Mouse (Mus musculus) liver, embryonic 13.5 days (tissue): Measurements from ENCODE around the gene Stox2. TPM values are rescaled to one million over a fixed set of nuclear protein-coding genes. Genes with fewer than 3 reads are reported as not detected.

ENCODE experiments used
- ATAC-seq: fragments of 200-750 bp; cut with Nextera tagmentation; 2 replicates; pipeline ENCODE4 v1.8.0; 2017; ENCODE audit warnings: low read depth, mild to moderate bottlenecking, moderate number of reproducible peaks, moderate library complexity
- DNase-seq: peaks from one replicate; pipeline ENCODE4 v3.0.0; 2022
- H3K27ac ChIP-seq: fragments of 300-500 bp; sonication (generic); 2 replicates; pipeline ENCODE4 v1.5.1; 2015; ENCODE audit warnings: moderate library complexity, mild to moderate bottlenecking, inconsistent platforms
- H3K27me3 ChIP-seq: fragments of 300-500 bp; sonication (generic); 2 replicates; pipeline ENCODE4 v1.6.1; 2015; ENCODE audit warnings: mild to moderate bottlenecking, inconsistent platforms
- H3K36me3 ChIP-seq: fragments of 300-500 bp; sonication (generic); 2 replicates; pipeline ENCODE4 v1.6.1; 2015; ENCODE audit warnings: mild to moderate bottlenecking, inconsistent platforms
- H3K4me1 ChIP-seq: fragments of 300-500 bp; sonication (generic); replicated peaks from 2 replicates; pipeline ENCODE4 v1.6.1; 2015; ENCODE audit warnings: inconsistent platforms
- H3K4me2 ChIP-seq: fragments of 300-500 bp; sonication (generic); 2 replicates; pipeline ENCODE4 v1.6.1; 2015; ENCODE audit warnings: inconsistent platforms, mild to moderate bottlenecking, moderate library complexity
- H3K4me3 ChIP-seq: fragments of 300-500 bp; sonication (generic); replicated peaks from 2 replicates; pipeline ENCODE4 v1.5.1; 2015; ENCODE audit warnings: mild to moderate bottlenecking, inconsistent platforms
- H3K9ac ChIP-seq: fragments of 300-500 bp; sonication (generic); 2 replicates; pipeline ENCODE4 v1.6.1; 2015; ENCODE audit warnings: mild to moderate bottlenecking, inconsistent platforms
- H3K9me3 ChIP-seq: fragments of 300-500 bp; sonication (generic); replicated peaks from 2 replicates; pipeline ENCODE4 v1.6.1; 2016; ENCODE audit warnings: inconsistent platforms
- WGBS: fragments of 180-500 bp; shearing (Covaris S2); methylation state at CpG from one replicate; pipeline ENCODE4 v1.1.7; 2015; ENCODE audit not compliant: insufficient replicate concordance; 5-methylcytosine and 5-hydroxymethylcytosine counted together
- polyA plus RNA-seq: library from polyadenylated mRNA; unstranded; fragments of >200 nt; fragmentation: Nextera tagmentation; extraction: Ambion mirVana; gene quantifications from 2 replicates; pipeline ENCODE4 v1.2.1, GENCODE M21; 2015

Gene Stox2
- polyA plus RNA-seq, 1 experiment from 2014 or later = 0.46 TPM

- Histone ChIP-seq H3K4me3 (no peak overlapping the region), H3K36me3 (no peaks in the 10 kb centered on the region), H3K27ac (no peak overlapping the region), H3K4me2 (no peak overlapping the region), H3K9me3 (no peaks in the 10 kb centered on the region), H3K27me3 (no peaks in the 10 kb centered on the region), H3K9ac (no peak overlapping the region), H3K4me1 (no peaks in the 10 kb centered on the region)
- 63% methylated on average over 5 of the region's 5 CpGs for WGBS
- DNase-seq (no peak), ATAC-seq (no peak)
These were observed 240.7 kb downstream of the Stox2 start for GRCm38 (mm10) chr8:47205472-47205871.

DNA sequence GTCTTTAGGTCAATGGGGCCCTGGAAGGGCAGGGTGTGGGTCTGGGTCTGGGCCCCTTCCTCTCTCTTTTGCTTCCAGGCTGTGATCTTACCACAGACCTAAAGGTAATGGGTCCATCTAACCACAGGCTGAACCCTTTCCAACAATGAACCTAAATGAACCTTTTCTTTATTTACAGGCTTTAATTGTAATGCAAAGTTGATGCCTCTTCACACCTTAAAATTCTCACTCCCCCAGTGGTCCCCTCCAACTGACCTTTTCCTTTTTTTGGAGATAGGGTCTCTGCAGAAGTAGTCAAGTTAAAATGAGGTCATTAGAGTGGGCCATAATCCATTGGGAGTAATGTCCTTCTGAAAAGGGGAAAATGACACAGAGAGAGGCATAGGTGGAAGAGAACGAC is 249.8 kb downstream of the Stox2 start:
- 63% methylated on average over 1 of the region's 1 CpGs for WGBS
- H3K4me1 ChIP-seq = no peaks in the 10 kb centered on the region
- H3K27me3 ChIP-seq = no peaks in the 10 kb centered on the region
- H3K9ac ChIP-seq = no peak overlapping the region
- DNase-seq (no peak), ATAC-seq (no peak)
- no peak overlapping the region for H3K4me2 ChIP-seq
- H3K4me3 ChIP-seq = no peak overlapping the region
- no peaks in the 10 kb centered on the region for H3K36me3 ChIP-seq
- H3K9me3 ChIP-seq = no peaks in the 10 kb centered on the region
- H3K27ac ChIP-seq = no peak overlapping the region

DNA sequence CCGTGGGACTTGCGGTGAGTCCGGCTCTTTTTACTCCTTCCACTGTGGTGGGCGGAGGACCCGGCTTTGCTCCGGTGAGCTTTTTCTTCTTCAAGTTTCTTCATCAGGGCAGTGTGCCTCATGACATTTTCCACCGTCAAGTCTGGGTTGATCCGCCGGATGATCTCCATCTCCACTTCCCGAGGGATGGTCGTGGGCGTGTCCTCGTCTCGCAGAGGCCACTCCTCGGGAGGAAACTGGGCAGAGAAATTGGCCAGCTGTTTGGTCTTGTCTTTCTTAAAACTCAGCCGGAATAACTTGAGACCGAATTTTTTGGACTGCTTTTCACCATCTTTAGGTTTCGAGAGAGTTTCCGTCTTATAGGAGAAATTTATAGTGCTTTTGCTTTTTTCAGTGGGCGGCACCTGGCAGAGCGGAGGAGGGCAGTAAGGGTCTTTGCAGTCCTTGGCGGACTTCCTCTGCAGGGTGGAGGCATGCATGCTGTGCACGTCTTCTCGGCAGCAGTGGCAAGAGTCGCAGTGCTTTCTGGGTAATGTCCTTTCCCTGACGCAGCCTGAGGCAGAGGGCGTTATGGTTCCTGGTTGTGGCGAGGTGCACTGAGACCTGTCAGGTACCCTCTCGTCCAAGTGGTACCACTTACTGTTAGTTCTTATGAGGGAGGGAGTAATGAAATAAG is 252.7 kb downstream of the Stox2 start:
- Histone ChIP-seq H3K4me3 (no peak overlapping the region), H3K36me3 (no peaks in the 10 kb centered on the region), H3K27ac (no peak overlapping the region), H3K9me3 (no peaks in the 10 kb centered on the region), H3K27me3 (no peaks in the 10 kb centered on the region), H3K9ac (no peak overlapping the region), H3K4me2 (no peak overlapping the region), H3K4me1 (no peaks in the 10 kb centered on the region)
- no peak for ATAC-seq
- no peak for DNase-seq
- WGBS = 82% methylated on average over 29 of the region's 29 CpGs

- no peak for ATAC-seq
- WGBS = 72% methylated on average over 18 of the region's 18 CpGs
These were observed 254.5 kb downstream of the Stox2 start for GRCm38 (mm10) chr8:47191444-47192365.

GRCm38 (mm10) chr8:47185396-47185795 is 260.8 kb downstream of the Stox2 start:
- Histone ChIP-seq H3K4me2 (no peak overlapping the region), H3K4me1 (no peaks in the 10 kb centered on the region), H3K4me3 (no peak overlapping the region), H3K27me3 (no peaks in the 10 kb centered on the region), H3K9ac (no peak overlapping the region), H3K36me3 (no peaks in the 10 kb centered on the region), H3K27ac (no peak overlapping the region), H3K9me3 (no peaks in the 10 kb centered on the region)
- 67% methylated on average over 6 of the region's 6 CpGs for WGBS
- DNase-seq (no peak), ATAC-seq (no peak)

More at GRCm38 (mm10) chr8:47191444-47192365, 254.5 kb downstream of the Stox2 start:
- Histone ChIP-seq H3K27ac (no peak overlapping the region), H3K4me3 (no peak overlapping the region), H3K36me3 (no peaks in the 10 kb centered on the region), H3K9me3 (no peaks in the 10 kb centered on the region), H3K27me3 (no peaks in the 10 kb centered on the region), H3K4me2 (no peak overlapping the region), H3K4me1 (no peaks in the 10 kb centered on the region), H3K9ac (no peak overlapping the region)
- DNase-seq = no peak

DNA sequence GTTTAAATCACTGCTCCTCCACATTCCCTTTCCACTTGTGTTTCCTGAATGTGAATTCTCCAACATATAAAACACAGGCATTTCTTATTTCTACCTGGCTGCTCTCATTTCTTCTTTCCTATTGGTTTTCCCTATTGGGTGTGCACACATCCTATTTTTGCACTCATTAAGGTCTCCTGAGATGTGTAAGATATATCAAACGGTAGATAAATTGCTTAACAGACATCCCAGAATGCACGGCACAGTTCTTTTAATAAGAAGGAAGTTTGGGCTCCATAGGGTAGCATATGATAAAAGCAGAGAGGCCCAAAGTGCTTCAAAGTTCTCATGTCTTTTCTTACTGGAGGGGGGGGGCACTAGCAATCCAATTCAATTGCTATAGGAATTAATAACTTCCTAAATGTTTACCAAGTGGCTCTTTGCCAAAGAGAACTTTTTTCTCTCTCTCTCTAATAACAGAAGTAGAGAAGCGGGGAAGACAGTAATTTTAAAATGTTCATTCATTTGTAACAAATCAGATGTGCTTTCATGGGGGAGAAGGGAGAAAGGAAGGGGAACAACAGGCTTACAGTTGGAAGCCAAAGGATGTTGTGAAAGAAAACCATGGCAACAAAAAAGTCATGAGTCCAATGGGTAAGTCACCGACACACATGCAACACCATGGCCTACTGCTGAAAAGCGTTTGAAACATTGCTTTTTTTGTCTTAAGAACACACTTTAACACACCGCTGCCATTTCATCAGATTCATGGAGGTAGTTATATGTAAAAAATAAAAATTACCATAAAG is 263.2 kb downstream of the Stox2 start:
- 70% methylated on average over 6 of the region's 6 CpGs for WGBS
- ATAC-seq (no peak), DNase-seq (no peak)
- Histone ChIP-seq H3K27ac (no peak overlapping the region), H3K4me1 (no peaks in the 10 kb centered on the region), H3K9me3 (no peaks in the 10 kb centered on the region), H3K36me3 (no peaks in the 10 kb centered on the region), H3K27me3 (no peaks in the 10 kb centered on the region), H3K9ac (no peak overlapping the region), H3K4me2 (no peak overlapping the region), H3K4me3 (no peak overlapping the region)

GRCm38 (mm10) chr8:47182292-47182691 is 263.9 kb downstream of the Stox2 start:
- no peak overlapping the region for H3K27ac ChIP-seq
- 57% methylated on average over 4 of the region's 4 CpGs for WGBS
- H3K9ac ChIP-seq = no peak overlapping the region
- DNase-seq (no peak), ATAC-seq (no peak)
- H3K4me3 ChIP-seq = no peak overlapping the region
- H3K27me3 ChIP-seq = no peaks in the 10 kb centered on the region
- no peaks in the 10 kb centered on the region for H3K4me1 ChIP-seq
- no peaks in the 10 kb centered on the region for H3K9me3 ChIP-seq
- no peaks in the 10 kb centered on the region for H3K36me3 ChIP-seq
- no peak overlapping the region for H3K4me2 ChIP-seq

- H3K27me3 ChIP-seq = no peaks in the 10 kb centered on the region
- H3K4me1 ChIP-seq = no peaks in the 10 kb centered on the region
- H3K4me2 ChIP-seq = no peak overlapping the region
- H3K9me3 ChIP-seq = no peaks in the 10 kb centered on the region
- H3K9ac ChIP-seq = no peak overlapping the region
- ATAC-seq (no peak), DNase-seq (no peak)
- no peaks in the 10 kb centered on the region for H3K36me3 ChIP-seq
- no peak overlapping the region for H3K4me3 ChIP-seq
- H3K27ac ChIP-seq = no peak overlapping the region
- WGBS = 71% methylated on average over 18 of the region's 18 CpGs
These were observed 265.0 kb downstream of the Stox2 start for GRCm38 (mm10) chr8:47181032-47181698.

DNA sequence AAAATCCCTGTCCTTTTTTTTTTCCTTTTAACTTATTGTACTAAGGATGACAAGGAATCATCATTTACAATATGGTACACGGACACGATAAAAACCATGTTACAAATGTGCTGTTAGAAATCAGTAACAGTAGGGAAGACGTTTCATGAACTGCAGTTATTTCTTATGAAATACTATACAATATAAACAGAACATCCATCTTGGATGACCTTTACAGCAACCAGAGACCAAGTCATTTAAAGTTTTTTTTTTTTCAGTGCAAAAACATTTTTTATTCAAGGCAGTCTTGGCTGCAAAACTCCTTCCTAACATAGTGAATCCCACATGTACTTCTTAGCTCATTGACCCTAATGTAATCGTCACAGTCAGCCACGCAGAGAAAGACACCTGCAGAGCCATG is 266.0 kb downstream of the Stox2 start:
- H3K9me3 ChIP-seq = no peaks in the 10 kb centered on the region
- DNase-seq (no peak), ATAC-seq (no peak)
- no peaks in the 10 kb centered on the region for H3K27me3 ChIP-seq
- H3K4me3 ChIP-seq = no peak overlapping the region
- H3K9ac ChIP-seq = no peak overlapping the region
- no peak overlapping the region for H3K4me2 ChIP-seq
- no peak overlapping the region for H3K27ac ChIP-seq
- no peaks in the 10 kb centered on the region for H3K4me1 ChIP-seq
- 75% methylated on average over 5 of the region's 5 CpGs for WGBS
- H3K36me3 ChIP-seq = no peaks in the 10 kb centered on the region

DNA sequence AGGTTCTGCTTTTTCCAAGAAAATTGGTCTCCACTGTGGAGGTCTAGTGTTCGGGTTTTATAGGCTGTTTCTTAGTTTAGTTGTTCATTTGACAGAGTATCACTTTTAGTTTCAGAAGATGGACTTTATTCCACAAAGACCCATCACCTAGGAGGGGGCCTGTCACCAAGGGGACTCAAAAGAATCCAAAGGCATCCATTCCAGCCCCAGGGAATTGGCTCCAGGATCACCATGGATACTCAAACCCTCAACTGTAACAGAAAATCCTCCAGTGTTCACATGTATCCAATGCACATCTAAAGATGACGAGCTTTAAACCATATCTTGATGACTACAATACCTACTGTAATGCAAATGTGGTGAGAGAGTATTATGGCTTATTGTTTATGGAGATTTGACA is 267.4 kb downstream of the Stox2 start:
- no peaks in the 10 kb centered on the region for H3K27me3 ChIP-seq
- no peak overlapping the region for H3K4me3 ChIP-seq
- no peaks in the 10 kb centered on the region for H3K4me1 ChIP-seq
- H3K4me2 ChIP-seq = no peak overlapping the region
- ATAC-seq (no peak), DNase-seq (no peak)
- WGBS = 62% methylated on average over 2 of the region's 2 CpGs
- no peak overlapping the region for H3K27ac ChIP-seq
- no peaks in the 10 kb centered on the region for H3K9me3 ChIP-seq
- no peak overlapping the region for H3K9ac ChIP-seq
- no peaks in the 10 kb centered on the region for H3K36me3 ChIP-seq

- Histone ChIP-seq H3K9me3 (0 out of 2 replicates have a peak, but pooled peaks cover 3% of the 10 kb centered on the region), H3K4me3 (no peak overlapping the region), H3K36me3 (no peaks in the 10 kb centered on the region), H3K9ac (no peak overlapping the region), H3K27ac (no peak overlapping the region), H3K4me2 (no peak overlapping the region), H3K4me1 (no peaks in the 10 kb centered on the region), H3K27me3 (no peaks in the 10 kb centered on the region)
- ATAC-seq = no peak
- WGBS = 65% methylated on average over 7 of the region's 7 CpGs
- DNase-seq = no peak
These were observed 272.3 kb downstream of the Stox2 start for GRCm38 (mm10) chr8:47173823-47174222.
